ENCODE assay signal across 9 mouse cellular contexts in the genomic region with DNA sequence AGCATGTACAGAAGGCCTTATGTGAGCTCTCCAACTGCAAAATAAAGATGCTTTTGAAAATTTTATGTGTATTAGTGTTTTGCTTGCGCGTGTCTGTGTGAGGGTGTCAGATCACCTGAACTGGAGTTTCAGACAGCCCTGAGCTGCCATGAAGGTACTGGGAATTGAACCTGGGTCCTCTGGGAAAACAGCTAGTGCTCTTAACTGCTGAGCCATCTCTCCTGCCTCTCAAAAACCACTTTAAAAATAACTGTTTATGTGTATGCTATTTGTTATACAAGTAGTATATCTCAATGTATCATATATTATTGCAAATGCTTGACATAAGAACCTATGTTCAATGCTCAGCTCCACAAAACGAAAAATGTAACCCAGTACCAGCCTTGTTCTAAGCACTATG. TPM values are rescaled to one million over a fixed set of nuclear protein-coding genes. Genes with fewer than 3 reads are reported as not detected.
DNase-seq lines count a peak whose midpoint lies in the region; ATAC-seq lines count a peak whose summit lies in the region.
"Had no signal": no experiment of that assay in that cellular context is flagged by ENCODE, and none has a peak within 500 bp of the region (broad histone marks: within the 10 kb centered on the region; RNA-seq: fewer than 3 reads in every experiment).

No protein-coding gene starts in this region.

- no peak overlapping the region for H3K27ac ChIP-seq in heart, embryonic 15.5 days
- H3K27ac ChIP-seq in embryonic facial prominence, embryonic 10.5 days (replicated peaks): no peak overlapping the region
- H3K27ac ChIP-seq in hindbrain, embryonic 11.5 days (ENCODE audit: low read depth, low read length): no peak overlapping the region
- no peak overlapping the region for H3K27ac ChIP-seq in liver, embryonic 16.5 days (ENCODE audit: low read length)
- H3K27ac ChIP-seq: macrophage had no signal

- H3K9ac ChIP-seq in heart, embryonic 15.5 days: no peak overlapping the region
- no peak overlapping the region for H3K9ac ChIP-seq in hindbrain, embryonic 11.5 days (ENCODE audit: low read depth, low read length)
- H3K9ac ChIP-seq in liver, embryonic 16.5 days (ENCODE audit: low read depth, low read length): no peak overlapping the region

- peaks cover 21% of the 10 kb centered on the region for H3K36me3 ChIP-seq in heart, embryonic 15.5 days
- peaks cover 34% of the 10 kb centered on the region for H3K36me3 ChIP-seq in embryonic facial prominence, embryonic 10.5 days (replicated peaks)
- H3K36me3 ChIP-seq in hindbrain, embryonic 11.5 days (ENCODE audit: control insufficient read depth, insufficient read depth, low read length): 0 out of 2 replicates have a peak, but pooled peaks cover under 1% of the 10 kb centered on the region
- H3K36me3 ChIP-seq in liver, embryonic 16.5 days (ENCODE audit: control insufficient read depth, insufficient read depth): peaks cover 18% of the 10 kb centered on the region

- no peaks in the 10 kb centered on the region for H3K27me3 ChIP-seq in heart, embryonic 15.5 days
- H3K27me3 ChIP-seq in embryonic facial prominence, embryonic 10.5 days (replicated peaks; ENCODE audit: low read depth, poor library complexity, severe bottlenecking): no peaks in the 10 kb centered on the region
- no peaks in the 10 kb centered on the region for H3K27me3 ChIP-seq in hindbrain, embryonic 11.5 days (ENCODE audit: control insufficient read depth, insufficient read depth, low read length)
- no peaks in the 10 kb centered on the region for H3K27me3 ChIP-seq in liver, embryonic 16.5 days (ENCODE audit: control insufficient read depth, insufficient read depth, low read depth, low read length)

- intact Hi-C loops in heart, postnatal 10 days (cut with DNase I): no loop called here

- no peak overlapping the region for H3K4me3 ChIP-seq in heart, embryonic 15.5 days
- peak overlapping the region; percentile 89 for H3K4me3 ChIP-seq in embryonic facial prominence, embryonic 10.5 days
- peak overlapping the region; percentile 88; the same call in 1 of the 2 replicates for H3K4me3 ChIP-seq in hindbrain, embryonic 11.5 days (ENCODE audit: low read depth, low read length)
- no peak overlapping the region; the same call in 1 of the 2 replicates for H3K4me3 ChIP-seq in liver, embryonic 16.5 days (ENCODE audit: low read depth, low read length)

- peak overlapping the region; percentile 84; the same call in 1 of the 2 replicates for H3K4me2 ChIP-seq in heart, embryonic 15.5 days
- H3K4me2 ChIP-seq in hindbrain, embryonic 11.5 days (replicated peaks; ENCODE audit: low read depth, low read length): no peak overlapping the region
- H3K4me2 ChIP-seq in liver, embryonic 16.5 days (ENCODE audit: low read depth, low read length): peak overlapping the region; percentile 97

- no peak for ATAC-seq in heart, embryonic 15.5 days (replicated peaks; ENCODE audit: insufficient number of reproducible peaks, insufficient read depth, low FRiP score, low read depth)
- no peak for ATAC-seq in hindbrain, embryonic 11.5 days (ENCODE audit: low FRiP score)
- no peak for ATAC-seq in liver, embryonic 16.5 days (ENCODE audit: low read depth)

- H3K9me3 ChIP-seq in heart, embryonic 15.5 days (replicated peaks): no peaks in the 10 kb centered on the region
- H3K9me3 ChIP-seq in embryonic facial prominence, embryonic 10.5 days: no peaks in the 10 kb centered on the region
- H3K9me3 ChIP-seq in hindbrain, embryonic 11.5 days (ENCODE audit: control insufficient read depth, low read length): no peaks in the 10 kb centered on the region
- H3K9me3 ChIP-seq in liver, embryonic 16.5 days (replicated peaks; ENCODE audit: control insufficient read depth, low read length): no peaks in the 10 kb centered on the region

- WGBS in heart, embryonic 15.5 days: 73% methylated on average over 3 of the region's 3 CpGs
- 73% methylated on average over 3 of the region's 3 CpGs for WGBS in embryonic facial prominence, embryonic 10.5 days
- WGBS in hindbrain, embryonic 11.5 days: 73% methylated on average over 3 of the region's 3 CpGs
- WGBS in liver, embryonic 16.5 days (ENCODE audit: insufficient replicate concordance): 62% methylated on average over 3 of the region's 3 CpGs

- H3K4me1 ChIP-seq in heart, embryonic 15.5 days (replicated peaks): peaks cover 34% of the 10 kb centered on the region
- peaks cover 21% of the 10 kb centered on the region for H3K4me1 ChIP-seq in embryonic facial prominence, embryonic 10.5 days
- H3K4me1 ChIP-seq in hindbrain, embryonic 11.5 days (replicated peaks; ENCODE audit: control insufficient read depth, insufficient read depth, low read length): no peaks in the 10 kb centered on the region; the same call in 1 of the 2 replicates
- peaks cover 25% of the 10 kb centered on the region for H3K4me1 ChIP-seq in liver, embryonic 16.5 days (ENCODE audit: control insufficient read depth, low read depth, low read length)

- DNase-seq in heart, postnatal 10 days: no peak
- DNase-seq in embryonic facial prominence, embryonic 10.5 days (ENCODE audit: low spot score): no peak
- DNase-seq in hindbrain, embryonic 11.5 days (ENCODE audit: low spot score): no peak
- DNase-seq in frontal cortex, adult 2 months (ENCODE audit: extremely low spot score in 1 of 2, low spot score in 1 of 2): no peak
- DNase-seq in spleen, adult 12 weeks (ENCODE audit: low spot score): no peak
- DNase-seq in urinary bladder, postnatal 36 days (ENCODE audit: low spot score in 2 of 2): no peak

RNA-seq across cellular contexts. Expression of a gene that starts 0.9 kb away (rescaled TPM):
- 88.1 and 98.5 TPM in 2 replicates for polyA plus RNA-seq in heart, embryonic 15.5 days (2015; fragmentation: Nextera tagmentation; extraction: Ambion mirVana)
- 10 to 100 TPM; 46.6 to 51.8 TPM for total RNA-seq in heart, postnatal 10 days (2021)
- polyA plus RNA-seq in embryonic facial prominence, embryonic 10.5 days (2016; fragmentation: Nextera tagmentation; extraction: Ambion mirVana): 93.0 and 94.5 TPM in 2 replicates
- 69.3 and 80.1 TPM in 2 replicates for polyA plus RNA-seq in hindbrain, embryonic 11.5 days (2014; fragmentation: Nextera tagmentation; extraction: Ambion mirVana)
- polyA plus RNA-seq in liver, embryonic 16.5 days (2015; fragmentation: Nextera tagmentation; extraction: Ambion mirVana): 37.9 and 42.2 TPM in 2 replicates
- 347 and 400 TPM in 2 replicates for polyA plus RNA-seq in frontal cortex, adult 2 months (2012; rRNA removed)

RNA-seq across cellular contexts. Expression of a gene that starts 30.2 kb away (rescaled TPM):
- polyA plus RNA-seq in heart, embryonic 15.5 days (2015; fragmentation: Nextera tagmentation; extraction: Ambion mirVana): 64.8 and 74.3 TPM in 2 replicates
- 10 to 100 TPM; 62.0 to 72.8 TPM for total RNA-seq in heart, postnatal 10 days (2021)
- polyA plus RNA-seq in embryonic facial prominence, embryonic 10.5 days (2016; fragmentation: Nextera tagmentation; extraction: Ambion mirVana): 152 and 159 TPM in 2 replicates
- polyA plus RNA-seq in hindbrain, embryonic 11.5 days (2014; fragmentation: Nextera tagmentation; extraction: Ambion mirVana): 54.4 and 66.2 TPM in 2 replicates
- polyA plus RNA-seq in liver, embryonic 16.5 days (2015; fragmentation: Nextera tagmentation; extraction: Ambion mirVana): 29.7 and 31.2 TPM in 2 replicates
- 111 and 119 TPM in 2 replicates for polyA plus RNA-seq in frontal cortex, adult 2 months (2012; rRNA removed)

RNA-seq across cellular contexts. Expression of a gene that starts 38.0 kb away (rescaled TPM):
- polyA plus RNA-seq in heart, embryonic 15.5 days (2015; fragmentation: Nextera tagmentation; extraction: Ambion mirVana): 13.1 and 16.9 TPM in 2 replicates
- 10 to 100 TPM; 29.5 to 30.7 TPM for total RNA-seq in heart, postnatal 10 days (2021)
- 35.1 and 35.2 TPM in 2 replicates for polyA plus RNA-seq in embryonic facial prominence, embryonic 10.5 days (2016; fragmentation: Nextera tagmentation; extraction: Ambion mirVana)
- 27.8 and 33.0 TPM in 2 replicates for polyA plus RNA-seq in hindbrain, embryonic 11.5 days (2014; fragmentation: Nextera tagmentation; extraction: Ambion mirVana)
- 4.8 and 5.8 TPM in 2 replicates for polyA plus RNA-seq in liver, embryonic 16.5 days (2015; fragmentation: Nextera tagmentation; extraction: Ambion mirVana)
- polyA plus RNA-seq in frontal cortex, adult 2 months (2012; rRNA removed): 38.6 and 41.4 TPM in 2 replicates

RNA-seq across cellular contexts. Expression of a gene that starts 52.1 kb away (rescaled TPM):
- 1.9 and 10.0 TPM in 2 replicates for polyA plus RNA-seq in heart, embryonic 15.5 days (2015; fragmentation: Nextera tagmentation; extraction: Ambion mirVana)
- total RNA-seq in heart, postnatal 10 days (2021): 1 to 10 TPM in 1 of 2 experiments, under 1 TPM in 1; 0.55 to 1.3 TPM
- polyA plus RNA-seq in embryonic facial prominence, embryonic 10.5 days (2016; fragmentation: Nextera tagmentation; extraction: Ambion mirVana): 0.64 and 0.85 TPM in 2 replicates
- 0.48 and 0.89 TPM in 2 replicates for polyA plus RNA-seq in hindbrain, embryonic 11.5 days (2014; fragmentation: Nextera tagmentation; extraction: Ambion mirVana)
- 2.6 and 2.9 TPM in 2 replicates for polyA plus RNA-seq in liver, embryonic 16.5 days (2015; fragmentation: Nextera tagmentation; extraction: Ambion mirVana)
- 2.8 and 5.4 TPM in 2 replicates for polyA plus RNA-seq in frontal cortex, adult 2 months (2012; rRNA removed)

Comparison
In these comparisons a context has a peak if more than half of its experiments do, and no peak if none do; other contexts are left out.
1. H3K4me3 ChIP-seq: peak in embryonic facial prominence, embryonic 10.5 days (single experiment) and hindbrain, embryonic 11.5 days (single experiment); none in heart, embryonic 15.5 days (single experiment) and liver, embryonic 16.5 days (single experiment).